Mouse (Mus musculus) cortical plate, adult 2 months (tissue): ENCODE measurements around the gene Tmem203. TPM values are rescaled to one million over a fixed set of nuclear protein-coding genes. Genes with fewer than 3 reads are reported as not detected.

Experiments used
- H3K27ac ChIP-seq: fragments of 200-500 bp; 2 replicates; pipeline ENCODE4 v1.5.1; 2012; ENCODE audit warnings: low read length, control low read depth, inconsistent platforms; ENCODE audit not compliant: insufficient read depth
- H3K4me1 ChIP-seq: fragments of 200-500 bp; 2 replicates; pipeline ENCODE4 v1.6.1; 2011; ENCODE audit warnings: low read length; ENCODE audit not compliant: control insufficient read depth, insufficient read depth
- H3K4me3 ChIP-seq: fragments of 200-500 bp; 2 replicates; pipeline ENCODE4 v1.5.1; 2011; ENCODE audit warnings: mild to moderate bottlenecking, low read length, control low read depth; ENCODE audit not compliant: insufficient read depth
- CTCF ChIP-seq: fragments of 200-500 bp; IDR thresholded peaks from 2 replicates; pipeline ENCODE4 v1.5.1; 2011; ENCODE audit warnings: mild to moderate bottlenecking, control low read depth, low read length; ENCODE audit not compliant: insufficient read depth; ENCODE audit errors: extremely low read depth
- POLR2A ChIP-seq: fragments of 200-500 bp; IDR thresholded peaks from 2 replicates; pipeline ENCODE4 v1.6.1; 2011; ENCODE audit warnings: mild to moderate bottlenecking, low read length, control low read depth; ENCODE audit not compliant: insufficient read depth; ENCODE audit errors: extremely low read depth
- polyA plus RNA-seq: library from polyadenylated mRNA; depleted of rRNA; stranded (reverse); fragments of >200 nt; gene quantifications from 2 replicates; pipeline ENCODE4 v1.2.3, GENCODE M21; 2012

Tmem203 gene
- polyA plus RNA-seq, 1 experiment: 33.8 TPM

DNA sequence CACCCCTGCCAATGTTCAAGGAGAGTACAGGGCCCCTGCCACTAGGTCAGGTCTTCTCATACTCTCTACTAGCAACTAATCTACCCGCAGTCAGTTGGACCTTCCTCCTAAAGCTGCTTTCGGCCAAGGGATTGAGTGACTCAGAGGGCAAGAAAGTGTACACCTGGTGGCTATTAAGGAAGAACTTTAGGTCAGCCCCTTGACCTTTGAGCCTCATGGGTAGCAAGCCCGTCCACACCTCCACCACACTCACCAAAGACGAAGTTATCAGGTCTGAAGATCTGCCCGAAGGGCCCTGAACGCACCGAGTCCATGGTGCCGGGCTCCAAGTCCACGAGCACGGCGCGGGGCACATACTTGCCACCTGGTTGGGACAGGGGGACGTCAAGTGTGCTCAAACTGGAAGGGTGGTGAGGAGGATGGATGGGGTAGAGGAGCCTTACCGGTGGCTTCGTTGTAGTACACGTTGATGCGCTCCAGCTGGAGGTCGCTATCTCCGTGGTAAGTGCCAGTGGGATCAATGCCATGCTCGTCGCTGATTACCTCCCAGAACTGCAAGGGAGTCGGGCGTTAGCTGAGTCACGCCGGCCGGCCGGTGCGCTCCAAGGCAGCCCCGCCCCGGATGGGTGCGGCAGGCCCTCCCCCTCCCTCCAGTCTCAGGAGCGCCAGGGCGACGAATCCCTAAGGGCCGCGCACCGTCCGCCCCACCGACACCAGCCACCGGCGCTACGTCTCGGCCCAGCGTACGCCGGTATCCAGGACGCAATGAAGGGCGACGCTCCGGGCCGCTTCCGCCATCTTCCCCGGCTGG, 31.4 kb upstream of the Tmem203 start:
- Histone ChIP-seq H3K27ac (peak overlapping the region; percentile 82), H3K4me1 (peaks cover 4% of the 10 kb centered on the region; the same call in 1 of the 2 replicates)
- TF ChIP-seq CTCF: no peak
- TF ChIP-seq POLR2A: no peak

GRCm38 (mm10) chr2:25224492-25224765, 30.8 kb upstream of the Tmem203 start, which contains the start of gene Tubb4b:
Gene Tubb4b (minus strand): TSS chr2:25224702.
- H3K27ac ChIP-seq: peak within 1 kb of the TSS; percentile 82
- peaks cover 4% of the 10 kb centered on the region; the same call in 1 of the 2 replicates for H3K4me1 ChIP-seq
- peak within 1 kb of the TSS; percentile 56 for H3K4me3 ChIP-seq
- TF ChIP-seq POLR2A (peak; percentile 100), CTCF (no peak)

More for the DNA sequence above, 31.4 kb upstream of the Tmem203 start:
- H3K4me3 ChIP-seq: peak overlapping the region; percentile 56

- Histone ChIP-seq H3K27ac (peak overlapping the region; percentile 82), H3K4me3 (peak overlapping the region; percentile 56), H3K4me1 (peaks cover 4% of the 10 kb centered on the region; the same call in 1 of the 2 replicates)
- TF ChIP-seq POLR2A: peak; percentile 85
- no peak for TF ChIP-seq CTCF
Measured at GRCm38 (mm10) chr2:25224766-25225752, 30.2 kb upstream of the Tmem203 start.

DNA sequence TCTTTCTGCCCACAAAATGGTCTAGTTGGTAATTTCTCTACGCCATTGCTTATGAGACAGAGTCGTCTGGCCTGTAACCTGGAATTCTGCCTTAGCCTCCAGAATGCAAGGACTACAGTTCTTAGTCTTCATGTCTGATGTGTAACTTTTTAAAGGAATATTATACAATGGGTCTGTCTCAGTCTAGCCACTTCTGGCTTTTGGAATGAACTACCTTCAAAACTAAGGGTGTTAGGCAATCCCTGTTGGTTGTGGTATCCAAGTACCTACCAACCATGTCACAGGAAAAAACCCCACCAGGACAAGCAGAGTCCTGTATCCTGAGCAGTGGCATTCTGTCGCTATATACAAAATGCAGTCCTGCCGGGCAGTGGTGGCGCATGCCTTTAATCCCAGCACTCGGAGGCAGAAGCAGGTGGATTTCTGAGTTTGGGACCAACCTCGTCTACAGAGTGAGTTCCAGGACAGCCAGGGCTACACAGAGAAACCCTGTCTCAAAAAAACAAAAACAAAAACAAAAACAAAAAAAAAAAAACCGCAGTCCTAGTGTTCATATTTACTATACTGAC, 29.3 kb upstream of the Tmem203 start:
- H3K4me3 ChIP-seq: no peak overlapping the region; the same call in 1 of the 2 replicates
- H3K27ac ChIP-seq: peak overlapping the region; percentile 82
- peaks cover 4% of the 10 kb centered on the region; the same call in 1 of the 2 replicates for H3K4me1 ChIP-seq
- TF ChIP-seq POLR2A (no peak), CTCF (no peak)

- no peak for TF ChIP-seq POLR2A
- TF ChIP-seq CTCF: no peak
- Histone ChIP-seq H3K27ac (peak overlapping the region; percentile 93), H3K4me1 (peaks cover 4% of the 10 kb centered on the region; the same call in 1 of the 2 replicates), H3K4me3 (no peak overlapping the region)
Measured at GRCm38 (mm10) chr2:25226864-25227263, 28.4 kb upstream of the Tmem203 start.

GRCm38 (mm10) chr2:25227406-25227805, 27.8 kb upstream of the Tmem203 start:
- no peak for TF ChIP-seq POLR2A
- no peak for TF ChIP-seq CTCF
- H3K27ac ChIP-seq: peak overlapping the region; percentile 71
- H3K4me3 ChIP-seq: no peak overlapping the region
- H3K4me1 ChIP-seq: peaks cover 4% of the 10 kb centered on the region; the same call in 1 of the 2 replicates

DNA sequence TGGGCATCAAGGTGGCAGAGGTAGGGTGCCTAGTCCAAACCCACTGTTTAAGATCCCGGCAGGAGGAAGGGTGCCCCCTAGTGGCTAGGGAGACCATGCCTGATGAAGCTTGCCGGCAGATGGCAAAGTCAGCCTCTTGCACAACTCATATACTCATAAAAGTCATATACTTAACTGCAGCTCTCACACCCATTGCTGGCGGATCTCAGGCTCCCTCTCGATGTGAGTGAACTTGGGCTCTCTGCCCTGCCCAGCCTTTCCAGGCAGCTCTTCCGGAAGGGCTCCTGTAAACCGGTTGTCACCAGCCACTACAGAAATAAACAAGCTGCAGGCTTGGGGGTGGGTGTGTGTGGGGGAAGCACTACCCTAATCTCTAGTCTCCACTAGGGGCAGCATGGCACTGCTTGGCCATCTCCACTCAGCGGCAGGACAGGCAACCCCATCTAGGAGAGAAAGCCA, 26.8 kb upstream of the Tmem203 start:
- H3K4me3 ChIP-seq: peak overlapping the region; percentile 2; the same call in 1 of the 2 replicates
- 0 out of 2 replicates have a peak overlapping the region, but pooled peaks have one; percentile 15 for H3K27ac ChIP-seq
- TF ChIP-seq CTCF (peak; percentile 82), POLR2A (no peak)
- H3K4me1 ChIP-seq: peaks cover 2% of the 10 kb centered on the region; the same call in 1 of the 2 replicates

DNA sequence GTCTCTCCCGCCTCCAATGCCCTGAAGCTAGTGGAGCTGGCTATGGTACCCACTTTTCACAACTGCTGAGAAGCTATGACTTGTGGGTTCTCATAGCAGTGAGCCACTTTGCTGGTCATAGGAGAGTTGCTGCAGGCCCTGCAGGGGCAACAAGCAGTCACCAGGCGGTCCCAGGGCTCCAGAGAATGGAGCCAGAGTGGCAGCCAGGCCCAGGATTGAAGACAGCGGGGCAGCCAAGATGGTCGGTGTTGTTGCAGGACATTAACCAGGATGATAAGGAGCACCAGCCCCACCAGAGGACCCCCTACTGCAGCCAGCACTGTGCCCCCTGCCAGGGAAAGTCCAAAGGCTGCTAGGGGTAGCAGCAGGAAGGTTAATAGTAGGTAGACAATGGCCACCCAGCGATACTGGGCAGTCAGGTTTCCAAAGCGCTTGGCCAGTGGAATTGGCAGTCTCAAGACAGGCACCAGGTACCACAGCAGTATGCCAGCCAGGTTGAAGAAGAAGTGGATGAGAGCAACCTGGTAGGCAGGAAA, 26.2 kb upstream of the Tmem203 start:
- no peak for TF ChIP-seq CTCF
- TF ChIP-seq POLR2A: no peak
- H3K27ac ChIP-seq: no peak overlapping the region
- no peak overlapping the region for H3K4me3 ChIP-seq
- H3K4me1 ChIP-seq: no peaks in the 10 kb centered on the region
